Mouse (Mus musculus): Measurements from ENCODE around the gene Mrpl14. TPM values are rescaled to one million over a fixed set of nuclear protein-coding genes. Genes with fewer than 3 reads are reported as not detected.
A peak's percentile ranks its signal among the peaks of the same experiment; 100 is the strongest.

Gene Mrpl14
- total RNA-seq, 1 experiment from 2014 or later = 124 TPM

- DNase-seq = no peak
Observed at GRCm38 (mm10) chr17:45689120-45689519, 3.0 kb downstream of the Mrpl14 start.

DNA sequence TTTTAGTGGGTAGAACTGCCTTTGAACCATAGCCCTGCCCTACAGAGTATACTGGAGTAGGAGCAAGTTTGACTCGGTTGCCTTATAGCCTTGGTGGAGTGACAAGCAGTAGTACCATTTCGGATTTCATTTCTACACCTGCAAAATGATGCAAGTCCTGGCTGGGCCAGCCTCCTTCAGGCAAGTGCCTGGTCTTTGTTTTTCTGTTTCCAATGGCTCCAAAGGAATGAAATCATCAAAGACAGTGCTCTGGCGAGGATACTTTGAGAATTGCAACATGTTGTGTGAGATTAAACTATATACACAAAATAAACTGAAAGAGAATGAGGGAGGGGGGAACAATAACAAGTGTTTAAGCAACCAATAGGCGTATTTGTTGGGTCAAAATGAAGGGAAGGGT lies 3.9 kb downstream of the Mrpl14 start:
- no peak for DNase-seq

- DNase-seq = no peak
Observed at GRCm38 (mm10) chr17:45692159-45692558, 6.0 kb downstream of the Mrpl14 start.

- no peak for DNase-seq
Observed at GRCm38 (mm10) chr17:45693812-45694565, 7.9 kb downstream of the Mrpl14 start.

GRCm38 (mm10) chr17:45695227-45696120 lies 9.4 kb downstream of the Mrpl14 start:
- DNase-seq = no peak

GRCm38 (mm10) chr17:45696981-45697380 lies 10.9 kb downstream of the Mrpl14 start:
- no peak for DNase-seq

DNA sequence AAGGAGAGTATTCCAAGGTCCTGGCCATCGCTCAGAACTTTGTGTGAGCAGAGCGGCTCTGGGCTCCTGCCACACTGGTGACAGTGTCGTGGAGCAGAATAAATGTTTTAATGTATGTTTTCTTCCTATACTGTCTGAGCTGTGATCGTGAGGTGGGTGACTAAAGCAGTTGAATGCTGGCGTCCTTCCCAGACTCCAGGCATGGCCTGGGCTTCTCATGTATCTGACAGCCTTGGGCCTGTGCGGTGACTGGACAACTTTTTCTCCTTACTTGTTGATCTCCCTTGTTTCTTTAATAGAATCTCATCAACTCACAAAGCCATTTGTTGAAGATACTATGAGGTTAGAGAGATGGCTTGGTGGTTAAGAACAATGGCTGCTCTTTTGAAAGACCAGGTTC lies 12.2 kb downstream of the Mrpl14 start:
- DNase-seq = no peak

DNA sequence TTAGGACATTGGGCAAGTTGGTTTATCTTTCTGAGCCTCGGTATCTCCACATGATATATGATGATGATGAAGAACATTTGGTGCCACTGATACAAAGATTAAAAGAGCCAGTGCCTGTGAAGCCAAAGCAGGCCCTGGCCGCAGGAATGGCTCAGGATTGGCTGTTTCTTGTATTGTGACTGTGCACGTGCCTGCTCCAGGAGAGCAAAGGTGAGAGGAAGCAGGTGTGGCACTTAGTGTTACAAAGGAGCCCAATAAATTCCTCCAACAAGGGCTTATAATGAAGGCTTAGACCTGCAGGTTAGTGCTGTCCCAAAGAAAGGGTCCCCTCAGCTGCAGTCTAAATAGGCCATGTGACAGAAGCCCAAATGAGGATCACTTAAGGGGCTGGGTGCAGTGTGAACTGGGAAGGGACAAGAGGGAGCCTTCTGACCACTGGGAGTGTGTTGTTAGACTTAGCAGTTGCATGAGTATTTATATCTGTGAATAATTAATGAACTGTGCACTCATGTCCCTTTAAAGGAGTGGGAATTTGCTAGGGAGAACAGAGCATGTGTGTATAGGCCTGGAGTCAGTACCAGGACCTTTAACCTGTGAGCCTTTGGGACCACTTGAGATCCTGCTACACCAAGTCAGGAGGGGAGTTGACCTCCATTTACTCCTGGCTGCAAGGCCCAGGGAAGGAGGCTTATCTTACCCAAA lies 13.1 kb downstream of the Mrpl14 start:
- no peak for DNase-seq

DNA sequence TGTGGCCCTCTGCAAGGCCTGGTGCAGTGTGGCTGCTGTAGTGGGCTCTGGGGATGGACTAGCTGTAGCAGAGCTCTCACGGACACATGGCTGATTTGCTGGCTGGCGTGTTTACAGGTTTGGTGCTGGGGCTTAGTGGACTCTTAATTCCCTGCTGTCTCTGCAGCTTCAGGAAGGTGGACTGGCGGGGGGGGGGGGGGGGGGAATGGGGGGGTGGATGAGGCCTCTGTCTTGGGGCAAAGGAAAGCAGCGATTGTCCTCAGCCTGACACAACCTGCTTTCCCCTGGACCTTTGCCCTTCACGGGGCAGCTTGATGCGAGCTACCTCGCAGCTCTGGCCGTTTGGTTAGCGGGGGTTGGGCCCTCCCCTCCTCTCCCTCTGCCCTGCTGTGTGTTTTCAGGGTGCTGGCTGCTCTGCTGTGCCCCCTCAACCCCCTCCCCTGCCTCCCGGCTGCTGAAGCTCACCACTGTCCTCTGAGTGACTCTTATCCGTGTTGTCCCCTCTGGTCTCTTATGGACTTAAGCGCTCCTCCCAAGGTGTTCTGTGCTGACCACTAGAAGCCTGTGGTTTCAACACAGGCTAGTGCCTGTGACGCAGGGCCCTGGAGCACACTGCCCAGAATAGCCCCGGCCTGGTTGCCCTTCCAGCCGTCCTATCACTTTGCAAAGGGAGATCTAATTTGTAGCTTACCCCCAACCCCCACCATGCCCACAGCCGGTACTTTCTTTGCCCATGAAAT lies 14.5 kb downstream of the Mrpl14 start:
- DNase-seq = no peak

DNA sequence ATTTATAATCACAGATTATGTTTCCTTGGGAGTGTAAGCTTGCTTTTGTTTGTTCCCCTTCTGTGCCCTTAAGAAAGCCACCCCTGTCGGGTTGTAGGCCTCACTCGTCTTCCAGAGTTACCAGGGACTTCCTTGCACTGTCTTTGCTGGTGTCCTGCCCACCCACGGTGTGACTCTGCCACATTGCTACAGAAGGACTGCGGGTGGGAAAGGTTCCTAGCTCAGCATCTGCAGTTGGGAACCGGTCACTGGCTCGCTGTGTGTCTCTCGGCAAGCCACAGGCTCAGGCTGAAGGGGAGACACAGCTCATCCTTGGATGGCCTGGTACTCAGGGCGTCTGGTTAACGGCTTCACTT lies 15.1 kb downstream of the Mrpl14 start:
- no peak for DNase-seq

- DNase-seq = no peak
Observed at GRCm38 (mm10) chr17:45702254-45702653, 16.1 kb downstream of the Mrpl14 start.

- no peak for DNase-seq
Observed at GRCm38 (mm10) chr17:45703187-45703586, 17.1 kb downstream of the Mrpl14 start.

- no peak for DNase-seq
Observed at GRCm38 (mm10) chr17:45706796-45707195, 20.7 kb downstream of the Mrpl14 start.

GRCm38 (mm10) chr17:45707376-45707775 lies 21.3 kb downstream of the Mrpl14 start:
- DNase-seq = no peak

DNA sequence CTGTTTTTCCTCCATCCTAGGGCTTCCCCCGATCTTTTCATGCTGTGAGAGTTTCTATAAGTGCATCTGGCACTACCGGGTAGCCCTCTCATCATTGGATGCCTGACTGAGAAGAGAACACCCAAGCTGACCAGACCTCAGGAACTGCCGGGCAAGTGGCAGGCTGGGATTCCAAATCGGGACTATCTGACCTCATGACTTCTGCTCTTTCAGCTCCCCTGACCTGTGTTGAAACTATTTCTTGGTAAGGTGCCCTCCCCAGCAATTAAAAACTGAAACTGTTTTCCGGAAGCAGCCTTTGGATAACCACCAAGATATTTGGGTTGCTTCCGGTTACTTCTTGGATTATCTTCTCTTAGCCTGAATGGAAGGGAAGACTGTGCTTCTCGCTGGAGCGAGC lies 22.1 kb downstream of the Mrpl14 start:
- DNase-seq = no peak

DNA sequence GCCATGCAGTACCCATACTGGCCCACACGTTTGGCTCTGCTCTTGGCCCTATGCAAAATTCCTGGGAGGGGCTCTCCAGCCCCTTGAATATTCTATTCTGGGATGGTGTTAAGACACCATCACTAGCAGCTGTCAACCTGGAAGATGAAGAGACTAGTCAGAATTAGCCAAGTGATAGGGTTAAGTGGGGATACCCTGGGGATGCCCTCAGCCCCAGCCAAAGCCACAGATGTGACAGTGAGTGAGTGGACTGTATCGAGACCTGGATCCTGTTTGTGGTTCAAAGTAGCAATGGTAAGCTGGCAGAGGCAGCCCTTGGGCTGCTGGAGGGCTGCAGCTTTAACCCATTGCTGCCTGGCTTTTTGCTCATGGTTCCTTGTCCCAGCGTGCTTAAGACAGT lies 23.7 kb downstream of the Mrpl14 start:
- DNase-seq = no peak

- no peak for DNase-seq
Observed at GRCm38 (mm10) chr17:45710407-45710806, 24.3 kb downstream of the Mrpl14 start.

DNA sequence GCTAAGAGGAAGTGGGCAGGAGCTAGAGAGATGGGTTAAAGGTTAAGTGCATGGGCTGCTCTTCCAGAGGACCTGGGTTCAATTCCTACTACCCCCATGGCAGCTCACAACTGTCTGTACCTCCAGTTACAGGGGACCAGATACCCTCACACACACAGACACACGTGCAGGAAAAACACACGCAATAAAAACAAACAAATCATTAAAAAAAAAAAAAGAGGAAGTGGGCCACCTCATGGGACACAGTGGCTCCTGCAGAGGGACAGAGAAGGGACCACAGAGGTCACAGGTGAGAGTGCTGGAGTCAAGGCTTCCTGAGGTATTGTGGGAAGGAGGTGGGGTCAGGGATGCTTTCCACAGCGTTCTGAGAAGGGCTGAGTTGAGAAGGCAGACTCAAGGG lies 25.4 kb downstream of the Mrpl14 start:
- no peak for DNase-seq

DNA sequence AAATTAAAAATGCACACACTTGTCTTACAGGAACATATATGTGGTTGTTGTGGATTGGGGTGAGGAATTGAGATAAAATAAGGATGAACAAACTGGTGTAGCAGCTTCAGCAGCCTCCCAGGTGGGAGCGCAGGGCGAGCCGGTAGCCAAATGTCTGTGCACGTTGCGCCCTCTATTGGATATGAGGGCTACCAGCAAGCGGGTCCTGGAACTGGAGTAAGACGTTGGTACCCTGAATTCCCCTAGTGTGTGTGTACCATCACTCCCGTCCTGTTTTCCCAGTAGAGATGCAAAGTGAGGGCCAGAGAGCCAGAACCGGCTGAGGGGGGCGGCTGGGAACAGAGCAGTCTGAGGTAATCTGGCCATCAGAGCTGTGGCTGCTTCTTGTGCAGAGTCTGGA lies 32.2 kb downstream of the Mrpl14 start:
- peak; percentile 70 for DNase-seq

DNA sequence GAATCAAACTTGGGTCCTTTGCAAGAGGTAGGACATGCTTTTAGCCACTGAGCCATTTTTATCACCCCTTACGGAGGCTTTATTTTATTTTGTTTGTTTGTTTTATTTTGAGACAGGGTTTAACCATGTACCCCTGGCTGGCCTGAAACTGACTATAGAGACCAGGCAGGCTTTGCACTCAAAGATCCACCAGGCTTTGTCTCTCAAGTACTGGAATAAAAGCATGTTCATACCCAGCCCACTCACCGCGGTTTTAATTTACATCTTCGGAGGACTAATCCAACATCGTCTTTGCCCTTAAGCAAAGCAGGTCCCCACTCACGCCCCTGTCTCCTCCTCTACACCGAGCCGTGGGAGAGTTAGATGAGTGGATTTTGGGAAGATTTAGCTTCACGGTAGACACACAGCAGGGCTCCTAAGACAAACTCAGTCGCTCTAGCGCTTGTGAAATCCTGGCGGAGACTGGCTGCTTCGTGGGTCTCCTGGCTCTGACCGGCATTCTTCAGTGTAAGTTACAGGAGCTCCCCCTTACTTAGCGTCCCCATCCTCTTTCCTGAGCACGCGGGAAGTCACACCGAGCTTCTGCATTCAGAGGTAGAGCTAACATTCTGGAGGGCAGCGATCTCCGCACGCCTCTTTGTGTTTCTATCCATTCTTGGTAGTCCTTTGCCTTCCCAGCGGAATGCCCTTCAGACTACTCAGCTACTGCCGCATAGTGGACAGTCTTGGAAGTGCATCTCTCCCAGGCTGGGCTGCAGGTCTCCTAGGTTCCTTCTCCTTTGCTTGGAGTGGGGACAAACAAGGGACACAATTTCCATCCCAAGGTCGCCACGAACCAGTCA lies 37.8 kb downstream of the Mrpl14 start:
- DNase-seq = peak; percentile 77

- no peak for DNase-seq
Observed at GRCm38 (mm10) chr17:45724574-45724921, 38.4 kb downstream of the Mrpl14 start.
